8 mouse cellular contexts compared by ENCODE assay signal in the genomic region with DNA sequence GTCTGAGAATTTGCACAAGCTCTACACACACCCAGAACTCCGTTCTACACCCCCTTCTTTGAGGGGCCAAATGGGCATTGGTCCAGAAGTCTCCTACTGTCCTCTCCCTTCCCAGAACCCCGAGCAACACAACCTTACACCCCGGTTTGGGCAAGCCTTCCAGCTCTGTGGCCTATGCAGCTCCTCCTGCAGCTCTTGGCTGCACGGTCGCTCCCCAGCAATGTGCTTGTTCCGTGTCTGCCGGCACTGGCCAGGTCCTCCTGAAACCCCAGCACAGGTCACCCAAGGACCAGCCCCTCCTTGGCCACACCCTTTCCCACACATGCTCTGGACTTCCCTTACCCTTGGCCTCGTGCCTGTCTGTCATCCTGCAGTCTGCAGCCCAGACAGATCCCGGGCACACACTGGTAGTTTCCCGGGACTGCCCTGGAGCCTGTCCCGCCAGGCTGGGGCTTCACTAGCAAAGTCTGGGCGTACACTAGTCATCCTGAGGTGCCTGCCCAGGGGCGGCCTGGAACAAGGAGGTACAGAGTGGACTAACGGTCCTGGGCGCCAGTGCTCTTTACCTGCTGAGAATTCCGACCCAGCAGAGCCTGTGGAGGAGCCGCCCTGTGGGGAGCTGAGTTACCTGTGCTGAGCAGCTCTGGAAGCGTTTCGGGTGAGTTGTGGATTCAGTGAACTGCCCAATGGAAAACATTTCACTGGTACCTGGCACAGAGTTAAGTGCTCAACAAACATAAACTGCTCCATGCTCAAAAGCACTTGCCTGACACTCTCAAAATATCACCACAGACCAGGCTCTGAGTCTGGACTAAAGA. TPM values are rescaled to one million over a fixed set of nuclear protein-coding genes. Genes with fewer than 3 reads are reported as not detected.
A peak's percentile ranks its signal among the peaks of the same experiment; 100 is the strongest.
DNase-seq lines count a peak whose midpoint lies in the region; ATAC-seq and TF ChIP-seq lines count a peak whose summit lies in the region.

No protein-coding gene starts in this region.

- H3K4me3 ChIP-seq in ES-Bruce4 (ENCODE audit: low read depth, low read length), result peak overlapping the region; percentile 3
- H3K4me3 ChIP-seq in intestine, embryonic 15.5 days (replicated peaks), result no peak overlapping the region
- no peak overlapping the region for H3K4me3 ChIP-seq in lung, embryonic 16.5 days (ENCODE audit: low read length)

- no peaks in the 10 kb centered on the region for H3K27me3 ChIP-seq in ES-Bruce4 (ENCODE audit: control insufficient read depth, insufficient read depth, low read length, poor library complexity, severe bottlenecking)
- no peaks in the 10 kb centered on the region for H3K27me3 ChIP-seq in intestine, embryonic 15.5 days (replicated peaks)
- H3K27me3 ChIP-seq in lung, embryonic 16.5 days (ENCODE audit: control insufficient read depth, insufficient read depth, low read depth, low read length), result no peaks in the 10 kb centered on the region

- ATAC-seq in intestine, embryonic 15.5 days, result peak; percentile 21
- ATAC-seq in lung, embryonic 16.5 days (ENCODE audit: low read depth), result peak; percentile 37

- TF ChIP-seq CTCF in ES-Bruce4 (IDR thresholded peaks at IDR 0.05; ENCODE audit: low read depth, low read length), result no peak

- no peaks in the 10 kb centered on the region for H3K9me3 ChIP-seq in ES-Bruce4 (replicated peaks; ENCODE audit: control insufficient read depth, insufficient read depth, low read length, poor library complexity, severe bottlenecking)
- H3K9me3 ChIP-seq in intestine, embryonic 15.5 days, result no peaks in the 10 kb centered on the region
- H3K9me3 ChIP-seq in lung, embryonic 16.5 days (ENCODE audit: control insufficient read depth, low read length), result no peaks in the 10 kb centered on the region

- no peak for TF ChIP-seq EP300 in ES-Bruce4 (IDR thresholded peaks at IDR 0.05; ENCODE audit: insufficient read depth, low read depth, low read length)

- no peak overlapping the region for H3K27ac ChIP-seq in ES-Bruce4 (ENCODE audit: insufficient read depth, low read length)
- H3K27ac ChIP-seq in intestine, embryonic 15.5 days, result peak overlapping the region; percentile 72
- H3K27ac ChIP-seq in lung, embryonic 16.5 days (ENCODE audit: low read length), result peak overlapping the region; percentile 67

- no peak overlapping the region; the same call in 1 of the 2 replicates for H3K9ac ChIP-seq in ES-Bruce4 (ENCODE audit: low read depth, poor library complexity, severe bottlenecking)
- peak overlapping the region; percentile 18; the same call in 1 of the 2 replicates for H3K9ac ChIP-seq in intestine, embryonic 15.5 days
- peak overlapping the region; percentile 50 for H3K9ac ChIP-seq in lung, embryonic 16.5 days (ENCODE audit: low read length)

- 43% methylated on average over 19 of the region's 19 CpGs for WGBS in intestine, embryonic 15.5 days
- 35% methylated on average over 19 of the region's 19 CpGs for WGBS in lung, embryonic 16.5 days

- peaks cover 27% of the 10 kb centered on the region for H3K4me1 ChIP-seq in ES-Bruce4 (ENCODE audit: control insufficient read depth, insufficient read depth, low read length)
- H3K4me1 ChIP-seq in intestine, embryonic 15.5 days (replicated peaks), result peaks cover 84% of the 10 kb centered on the region
- H3K4me1 ChIP-seq in lung, embryonic 16.5 days (replicated peaks; ENCODE audit: control insufficient read depth, insufficient read depth, low read length), result peaks cover 72% of the 10 kb centered on the region

- H3K36me3 ChIP-seq in ES-Bruce4 (ENCODE audit: control insufficient read depth, insufficient read depth, low read length, poor library complexity, severe bottlenecking), result no peaks in the 10 kb centered on the region
- no peaks in the 10 kb centered on the region for H3K36me3 ChIP-seq in intestine, embryonic 15.5 days
- 0 out of 2 replicates have a peak, but pooled peaks cover 2% of the 10 kb centered on the region for H3K36me3 ChIP-seq in lung, embryonic 16.5 days (ENCODE audit: control insufficient read depth, insufficient read depth, low read length)

- no peak for TF ChIP-seq POLR2A in ES-Bruce4 (IDR thresholded peaks at IDR 0.05; ENCODE audit: insufficient read depth, low read length)

- H3K4me2 ChIP-seq in intestine, embryonic 15.5 days (replicated peaks), result peak overlapping the region; percentile 33; the same call in 1 of the 2 replicates
- H3K4me2 ChIP-seq in lung, embryonic 16.5 days (ENCODE audit: low read depth, low read length), result peak overlapping the region; percentile 19; the same call in 1 of the 2 replicates

- peak; percentile 30 for DNase-seq in NIH3T3 (ENCODE audit: low read depth)
- DNase-seq in gastrocnemius, adult 8-10 months (ENCODE audit: low spot score in 2 of 2), result peak; percentile 38 to 62
- no peak for DNase-seq in thymus, postnatal 36 days
- no peak for DNase-seq in layer of hippocampus, adult 11-12 months (ENCODE audit: low spot score)
- DNase-seq in spleen, adult 12 weeks (ENCODE audit: low spot score), result no peak

RNA-seq across cellular contexts. Expression of a gene that starts 22.5 kb away (rescaled TPM):
- polyA plus RNA-seq in ES-Bruce4 (2011; ENCODE audit: insufficient read depth, insufficient read length, low read depth, missing spikeins), result 222 and 240 TPM in 2 replicates
- total RNA-seq in gastrocnemius, adult 8-10 months (2022), result 10 to 100 TPM; 56.9 to 69.8 (median 60.2) TPM
- 297 and 322 TPM in 2 replicates for polyA plus RNA-seq in intestine, embryonic 15.5 days (2015; fragmentation: Nextera tagmentation; extraction: Ambion mirVana)
- polyA plus RNA-seq in lung, embryonic 16.5 days (2015; fragmentation: Nextera tagmentation; extraction: Ambion mirVana), result 247 and 266 TPM in 2 replicates

Comparison
In these comparisons a context has a peak if more than half of its experiments do, and no peak if none do; other contexts are left out.
1. DNase-seq: peak in NIH3T3 (single experiment) and gastrocnemius, adult 8-10 months (2 of 2); none in thymus, postnatal 36 days (0 of 2), layer of hippocampus, adult 11-12 months (single experiment) and spleen, adult 12 weeks (single experiment).